Mouse (Mus musculus): ENCODE measurements around the gene Olfr1036. TPM values are rescaled to one million over a fixed set of nuclear protein-coding genes. Genes with fewer than 3 reads are reported as not detected.

Gene Olfr1036
- not detected for polyA plus RNA-seq (2014; fragmentation: Illumina TruSeq; extraction: RNeasy Lipid Tissue Mini Kit (QIAGEN cat#74804); ENCODE audit: low read depth, low replicate concordance)

GRCm38 (mm10) chr2:86073692-86074091, at the start of gene Olfr1036:
Gene Olfr1036, plus strand, starts transcription at chr2:86073992.

DNA sequence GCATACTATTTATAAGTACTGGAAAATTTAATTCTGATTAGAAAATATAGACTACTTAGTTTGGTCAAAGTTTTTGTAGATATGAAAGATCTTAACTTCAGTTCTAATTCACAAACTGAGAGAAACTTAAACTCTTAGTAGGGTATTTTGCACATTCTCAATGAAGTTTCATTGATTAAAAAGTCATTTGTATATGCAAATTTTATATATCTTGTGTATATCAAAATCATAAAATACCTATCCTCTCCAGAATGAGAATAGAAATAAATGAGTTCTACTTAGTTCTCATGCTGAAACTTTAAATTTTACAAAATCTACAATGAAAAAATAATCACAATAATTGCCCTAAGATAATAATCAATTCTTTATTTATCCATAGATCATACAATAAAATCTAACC, 28.2 kb upstream of the Olfr1036 start, which contains the start of gene Olfr1034:
Gene Olfr1034 (plus strand): TSS at position 301 of the 400 bp plus-strand sequence.

GRCm38 (mm10) chr2:86087285-86087684, 13.5 kb downstream of the Olfr1036 start, which contains the start of gene Olfr1037:
Gene Olfr1037, minus strand, starts transcription at chr2:86087385.

Other genes starting within 250 kb of the Olfr1036 start
- not detected for gene Olfr1019, start 228.5 kb upstream of the Olfr1036 start, polyA plus RNA-seq (2014; fragmentation: Illumina TruSeq; extraction: RNeasy Lipid Tissue Mini Kit (QIAGEN cat#74804); ENCODE audit: low read depth, low replicate concordance)
- gene Olfr1020, start 227.0 kb upstream of the Olfr1036 start, polyA plus RNA-seq (2014; fragmentation: Illumina TruSeq; extraction: RNeasy Lipid Tissue Mini Kit (QIAGEN cat#74804); ENCODE audit: low read depth, low replicate concordance) = not detected
- not detected for gene Olfr1022, start 205.4 kb upstream of the Olfr1036 start, polyA plus RNA-seq (2014; fragmentation: Illumina TruSeq; extraction: RNeasy Lipid Tissue Mini Kit (QIAGEN cat#74804); ENCODE audit: low read depth, low replicate concordance)
- gene Olfr1023, start 188.4 kb upstream of the Olfr1036 start, polyA plus RNA-seq (2014; fragmentation: Illumina TruSeq; extraction: RNeasy Lipid Tissue Mini Kit (QIAGEN cat#74804); ENCODE audit: low read depth, low replicate concordance) = not detected
- gene Olfr1024, start 168.9 kb upstream of the Olfr1036 start, polyA plus RNA-seq (2014; fragmentation: Illumina TruSeq; extraction: RNeasy Lipid Tissue Mini Kit (QIAGEN cat#74804); ENCODE audit: low read depth, low replicate concordance) = not detected
- gene Olfr1025-ps1, start 158.8 kb upstream of the Olfr1036 start, polyA plus RNA-seq (2014; fragmentation: Illumina TruSeq; extraction: RNeasy Lipid Tissue Mini Kit (QIAGEN cat#74804); ENCODE audit: low read depth, low replicate concordance) = not detected
- gene Olfr1026, start 152.4 kb upstream of the Olfr1036 start, polyA plus RNA-seq (2014; fragmentation: Illumina TruSeq; extraction: RNeasy Lipid Tissue Mini Kit (QIAGEN cat#74804); ENCODE audit: low read depth, low replicate concordance) = not detected
- not detected for gene Olfr1028, start 123.6 kb upstream of the Olfr1036 start, polyA plus RNA-seq (2014; fragmentation: Illumina TruSeq; extraction: RNeasy Lipid Tissue Mini Kit (QIAGEN cat#74804); ENCODE audit: low read depth, low replicate concordance)
- not detected for gene Olfr1029, start 100.1 kb upstream of the Olfr1036 start, polyA plus RNA-seq (2014; fragmentation: Illumina TruSeq; extraction: RNeasy Lipid Tissue Mini Kit (QIAGEN cat#74804); ENCODE audit: low read depth, low replicate concordance)
- not detected for gene Olfr1030, start 94.7 kb upstream of the Olfr1036 start, polyA plus RNA-seq (2014; fragmentation: Illumina TruSeq; extraction: RNeasy Lipid Tissue Mini Kit (QIAGEN cat#74804); ENCODE audit: low read depth, low replicate concordance)
- not detected for gene Olfr1031, start 83.7 kb upstream of the Olfr1036 start, polyA plus RNA-seq (2014; fragmentation: Illumina TruSeq; extraction: RNeasy Lipid Tissue Mini Kit (QIAGEN cat#74804); ENCODE audit: low read depth, low replicate concordance)
- not detected for gene Olfr1032, start 68.5 kb upstream of the Olfr1036 start, polyA plus RNA-seq (2014; fragmentation: Illumina TruSeq; extraction: RNeasy Lipid Tissue Mini Kit (QIAGEN cat#74804); ENCODE audit: low read depth, low replicate concordance)
- gene Olfr1033, start 53.4 kb upstream of the Olfr1036 start, polyA plus RNA-seq (2014; fragmentation: Illumina TruSeq; extraction: RNeasy Lipid Tissue Mini Kit (QIAGEN cat#74804); ENCODE audit: low read depth, low replicate concordance) = 4.3 TPM
- 0.69 TPM for gene Olfr1034, start 28.1 kb upstream of the Olfr1036 start, polyA plus RNA-seq (2014; fragmentation: Illumina TruSeq; extraction: RNeasy Lipid Tissue Mini Kit (QIAGEN cat#74804); ENCODE audit: low read depth, low replicate concordance)
- not detected for gene Olfr1037, start 13.4 kb downstream of the Olfr1036 start, polyA plus RNA-seq (2014; fragmentation: Illumina TruSeq; extraction: RNeasy Lipid Tissue Mini Kit (QIAGEN cat#74804); ENCODE audit: low read depth, low replicate concordance)
- gene Olfr1039, start 61.9 kb downstream of the Olfr1036 start, polyA plus RNA-seq (2014; fragmentation: Illumina TruSeq; extraction: RNeasy Lipid Tissue Mini Kit (QIAGEN cat#74804); ENCODE audit: low read depth, low replicate concordance) = not detected
- not detected for gene Olfr1040, start 72.7 kb downstream of the Olfr1036 start, polyA plus RNA-seq (2014; fragmentation: Illumina TruSeq; extraction: RNeasy Lipid Tissue Mini Kit (QIAGEN cat#74804); ENCODE audit: low read depth, low replicate concordance)
- not detected for gene Olfr1042, start 87.8 kb downstream of the Olfr1036 start, polyA plus RNA-seq (2014; fragmentation: Illumina TruSeq; extraction: RNeasy Lipid Tissue Mini Kit (QIAGEN cat#74804); ENCODE audit: low read depth, low replicate concordance)
- not detected for gene Olfr1043, start 93.5 kb downstream of the Olfr1036 start, polyA plus RNA-seq (2014; fragmentation: Illumina TruSeq; extraction: RNeasy Lipid Tissue Mini Kit (QIAGEN cat#74804); ENCODE audit: low read depth, low replicate concordance)
- not detected for gene Olfr1044, start 103.8 kb downstream of the Olfr1036 start, polyA plus RNA-seq (2014; fragmentation: Illumina TruSeq; extraction: RNeasy Lipid Tissue Mini Kit (QIAGEN cat#74804); ENCODE audit: low read depth, low replicate concordance)
- gene Olfr52, start 111.7 kb downstream of the Olfr1036 start, polyA plus RNA-seq (2014; fragmentation: Illumina TruSeq; extraction: RNeasy Lipid Tissue Mini Kit (QIAGEN cat#74804); ENCODE audit: low read depth, low replicate concordance) = not detected
- gene Olfr1045, start 129.0 kb downstream of the Olfr1036 start, polyA plus RNA-seq (2014; fragmentation: Illumina TruSeq; extraction: RNeasy Lipid Tissue Mini Kit (QIAGEN cat#74804); ENCODE audit: low read depth, low replicate concordance) = not detected
- gene Olfr1046, start 145.3 kb downstream of the Olfr1036 start, polyA plus RNA-seq (2014; fragmentation: Illumina TruSeq; extraction: RNeasy Lipid Tissue Mini Kit (QIAGEN cat#74804); ENCODE audit: low read depth, low replicate concordance) = not detected
- not detected for gene Olfr1047, start 157.4 kb downstream of the Olfr1036 start, polyA plus RNA-seq (2014; fragmentation: Illumina TruSeq; extraction: RNeasy Lipid Tissue Mini Kit (QIAGEN cat#74804); ENCODE audit: low read depth, low replicate concordance)
- not detected for gene Olfr1048, start 166.3 kb downstream of the Olfr1036 start, polyA plus RNA-seq (2014; fragmentation: Illumina TruSeq; extraction: RNeasy Lipid Tissue Mini Kit (QIAGEN cat#74804); ENCODE audit: low read depth, low replicate concordance)
- not detected for gene Olfr1049, start 184.3 kb downstream of the Olfr1036 start, polyA plus RNA-seq (2014; fragmentation: Illumina TruSeq; extraction: RNeasy Lipid Tissue Mini Kit (QIAGEN cat#74804); ENCODE audit: low read depth, low replicate concordance)
- not detected for gene Olfr1051, start 205.1 kb downstream of the Olfr1036 start, polyA plus RNA-seq (2014; fragmentation: Illumina TruSeq; extraction: RNeasy Lipid Tissue Mini Kit (QIAGEN cat#74804); ENCODE audit: low read depth, low replicate concordance)
- gene Olfr1052, start 218.5 kb downstream of the Olfr1036 start, polyA plus RNA-seq (2014; fragmentation: Illumina TruSeq; extraction: RNeasy Lipid Tissue Mini Kit (QIAGEN cat#74804); ENCODE audit: low read depth, low replicate concordance) = not detected
- gene Olfr1053, start 241.3 kb downstream of the Olfr1036 start, polyA plus RNA-seq (2014; fragmentation: Illumina TruSeq; extraction: RNeasy Lipid Tissue Mini Kit (QIAGEN cat#74804); ENCODE audit: low read depth, low replicate concordance) = not detected